Mouse (Mus musculus) embryonic fibroblast, embryonic 13.5 days (primary cell): Measurements from ENCODE around the gene Dis3l2.

Experiments
- CTCF ChIP-seq: IDR thresholded peaks from 2 replicates; pipeline ENCODE4 v1.5.1; 2011; ENCODE audit warnings: mild to moderate bottlenecking, control low read depth, low read length, moderate library complexity, borderline replicate concordance; ENCODE audit not compliant: insufficient read depth
- POLR2A ChIP-seq: IDR thresholded peaks from 2 replicates; pipeline ENCODE4 v1.6.1; 2011; ENCODE audit warnings: low read depth, mild to moderate bottlenecking, control low read depth, low read length, moderate library complexity

DNA sequence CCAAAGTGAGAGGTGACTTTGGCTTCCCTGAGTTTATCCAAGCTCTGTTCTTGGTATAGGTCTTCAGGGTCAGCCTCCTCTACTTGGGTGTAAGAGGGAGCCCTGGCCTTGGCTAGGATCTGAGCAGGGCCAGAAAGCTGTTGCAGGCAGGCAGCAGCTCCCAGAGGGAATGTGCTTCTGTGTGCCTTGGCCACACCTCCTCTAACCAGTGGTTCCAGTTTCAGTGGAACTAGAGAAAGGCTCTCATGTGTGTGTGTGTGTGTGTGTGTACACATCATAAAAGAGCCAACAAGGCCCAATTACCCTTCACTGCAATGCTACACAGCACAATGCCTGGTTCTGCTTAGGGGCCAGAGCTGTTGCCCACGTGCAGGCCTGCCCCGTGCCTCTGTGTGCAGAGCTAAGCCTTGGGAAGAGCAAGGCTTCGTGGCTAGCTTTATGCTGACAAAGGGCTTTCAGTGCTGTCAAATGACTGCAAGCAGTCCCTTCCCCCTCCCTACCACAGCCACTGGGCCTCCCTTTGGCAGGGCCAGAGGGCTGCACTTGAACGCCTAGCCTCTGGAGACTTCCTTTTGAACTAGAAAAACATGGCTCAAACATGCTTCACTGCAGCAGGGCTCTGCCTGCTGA, 332.0 kb downstream of the Dis3l2 start:
- TF ChIP-seq CTCF: no peak
- 0 out of 2 replicates have a peak, but pooled peaks have one; percentile 22 for TF ChIP-seq POLR2A
